Comparison of ENCODE assay signal across 10 mouse cellular contexts in the genomic region with DNA sequence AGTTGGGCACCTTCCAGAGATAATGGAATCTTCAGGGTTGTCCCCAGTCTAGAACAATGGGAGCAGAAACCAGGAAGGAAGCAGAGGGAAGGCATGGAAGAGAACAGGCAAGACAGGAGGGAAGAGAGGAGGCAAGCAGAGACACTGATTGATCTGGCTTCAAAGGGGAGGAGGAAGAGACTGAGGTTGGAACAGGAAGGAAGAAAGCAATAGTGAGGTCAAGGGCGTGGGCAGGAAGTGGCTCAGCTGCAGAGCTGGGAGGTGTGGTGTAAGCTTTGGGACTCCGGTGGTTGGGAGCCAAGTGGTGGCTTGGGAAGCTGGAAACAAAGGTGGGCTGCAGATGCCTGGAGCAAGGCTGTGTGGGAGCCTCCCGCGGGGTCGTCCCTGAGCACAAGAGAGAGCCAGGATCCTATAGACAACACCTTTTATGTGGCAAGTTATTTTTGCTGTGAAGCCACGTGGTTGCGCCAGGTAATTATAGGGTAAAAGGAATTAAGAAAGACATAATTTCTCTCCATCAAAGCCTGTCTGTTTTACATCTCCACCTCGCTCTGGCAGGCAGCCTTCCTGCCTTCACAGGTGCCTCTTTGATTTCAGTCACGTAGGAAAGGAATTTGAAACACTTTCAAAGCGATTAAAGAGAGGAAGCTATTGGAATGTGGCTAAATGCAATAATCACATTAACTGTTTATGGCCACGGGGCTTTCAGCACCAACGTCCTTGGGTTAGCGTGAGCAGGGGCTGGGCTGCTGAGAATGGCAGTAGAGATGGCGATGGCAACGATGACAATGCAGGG.
DNase-seq lines count a peak whose midpoint lies in the region; ATAC-seq lines count a peak whose summit lies in the region.
"Had no signal": no experiment of that assay in that cellular context is flagged by ENCODE, and none has a peak within 500 bp of the region (broad histone marks: within the 10 kb centered on the region; RNA-seq: fewer than 3 reads in every experiment).

No protein-coding gene starts in this region.

- no peaks in the 10 kb centered on the region for H3K9me3 ChIP-seq in forebrain, embryonic 14.5 days (replicated peaks; ENCODE audit: control insufficient read depth, low read length)
- no peaks in the 10 kb centered on the region for H3K9me3 ChIP-seq in forebrain, embryonic 16.5 days (ENCODE audit: control insufficient read depth, low read length)

- no peak overlapping the region for H3K9ac ChIP-seq in forebrain, embryonic 14.5 days (ENCODE audit: low read length)
- no peak overlapping the region for H3K9ac ChIP-seq in forebrain, embryonic 16.5 days (replicated peaks; ENCODE audit: low read depth, low read length)

- 64% methylated on average over 15 of the region's 15 CpGs for WGBS in forebrain, embryonic 14.5 days
- 64% methylated on average over 15 of the region's 15 CpGs for WGBS in forebrain, embryonic 16.5 days

- H3K27ac ChIP-seq in forebrain, embryonic 14.5 days (ENCODE audit: low read depth, low read length) = peak overlapping the region; percentile 36; the same call in 1 of the 2 replicates
- H3K27ac ChIP-seq in forebrain, embryonic 16.5 days (ENCODE audit: low read length) = no peak overlapping the region

- no peak for ATAC-seq in forebrain, embryonic 14.5 days
- no peak; the same call in 1 of the 2 replicates for ATAC-seq in forebrain, embryonic 16.5 days
- ATAC-seq: hindbrain, embryonic 16.5 days had no signal

- no peak overlapping the region for H3K4me2 ChIP-seq in forebrain, embryonic 14.5 days (ENCODE audit: low read length)
- H3K4me2 ChIP-seq in forebrain, embryonic 16.5 days (ENCODE audit: low read length) = no peak overlapping the region

- no peaks in the 10 kb centered on the region for H3K27me3 ChIP-seq in forebrain, embryonic 14.5 days (replicated peaks; ENCODE audit: control insufficient read depth, insufficient read depth, low read length)
- H3K27me3 ChIP-seq in forebrain, embryonic 16.5 days (replicated peaks; ENCODE audit: control insufficient read depth, insufficient read depth, low read length) = no peaks in the 10 kb centered on the region

- peaks cover 5% of the 10 kb centered on the region for H3K4me1 ChIP-seq in forebrain, embryonic 14.5 days (ENCODE audit: control insufficient read depth, insufficient read depth, low read length)
- peaks cover 8% of the 10 kb centered on the region for H3K4me1 ChIP-seq in forebrain, embryonic 16.5 days (replicated peaks; ENCODE audit: control insufficient read depth, insufficient read depth, low read length)

- DNase-seq in forebrain, embryonic 14.5 days (ENCODE audit: low spot score) = peak; percentile 25
- peak; percentile 24 to 33 for DNase-seq in right cerebral cortex, postnatal 10 days (ENCODE audit: low spot score in 2 of 2)
- DNase-seq in right cerebral cortex, postnatal 14 days = no peak
- DNase-seq in kidney, postnatal 4 days = peak; percentile 26 to 45
- DNase-seq in layer of hippocampus, postnatal 25 days (ENCODE audit: extremely low spot score in 1 of 2, low spot score in 1 of 2) = no peak
- DNase-seq in cerebellum, postnatal 36 days = no peak
- no peak for DNase-seq in ovary, postnatal 10 days (ENCODE audit: low spot score)
- DNase-seq: B cell, adult 2 months had no signal

- H3K36me3 ChIP-seq in forebrain, embryonic 14.5 days (ENCODE audit: control insufficient read depth, insufficient read depth, low read length) = no peaks in the 10 kb centered on the region
- H3K36me3 ChIP-seq in forebrain, embryonic 16.5 days (ENCODE audit: control insufficient read depth, insufficient read depth) = no peaks in the 10 kb centered on the region

- no peak overlapping the region for H3K4me3 ChIP-seq in forebrain, embryonic 14.5 days (ENCODE audit: low read depth, low read length)
- no peak overlapping the region for H3K4me3 ChIP-seq in forebrain, embryonic 16.5 days (replicated peaks; ENCODE audit: low read length)

Comparison
In these comparisons a context has a peak if more than half of its experiments do, and no peak if none do; other contexts are left out.
1. DNase-seq: peak in forebrain, embryonic 14.5 days (single experiment), right cerebral cortex, postnatal 10 days (2 of 2) and kidney, postnatal 4 days (2 of 2); none in right cerebral cortex, postnatal 14 days (single experiment), layer of hippocampus, postnatal 25 days (0 of 2), cerebellum, postnatal 36 days (0 of 2) and ovary, postnatal 10 days (single experiment).